Mouse (Mus musculus) cerebellum, adult 2 months (tissue): ENCODE results near the gene Il16.

ENCODE experiments used
- CTCF ChIP-seq: fragments of 200-500 bp; IDR thresholded peaks from 2 replicates; pipeline ENCODE4 v1.5.1; 2011; ENCODE audit warnings: low read depth, mild to moderate bottlenecking, control low read depth, low read length, moderate library complexity, borderline replicate concordance; ENCODE audit not compliant: insufficient read depth
- POLR2A ChIP-seq: fragments of 200-500 bp; IDR thresholded peaks from 2 replicates; pipeline ENCODE4 v1.6.1; 2011; ENCODE audit warnings: low read length, control low read depth, borderline replicate concordance; ENCODE audit not compliant: insufficient read depth

- TF ChIP-seq CTCF (no peak), POLR2A (no peak)
These were observed 21.6 kb downstream of the Il16 start for GRCm38 (mm10) chr7:83723954-83724353.
